Mouse (Mus musculus) cerebellum, adult 2 months (tissue): ENCODE results near the gene Hoxd9.

Experiments used
- CTCF ChIP-seq: fragments of 200-500 bp; IDR thresholded peaks from 2 replicates; pipeline ENCODE4 v1.5.1; 2011; ENCODE audit warnings: low read depth, mild to moderate bottlenecking, control low read depth, low read length, moderate library complexity, borderline replicate concordance; ENCODE audit not compliant: insufficient read depth
- POLR2A ChIP-seq: fragments of 200-500 bp; IDR thresholded peaks from 2 replicates; pipeline ENCODE4 v1.6.1; 2011; ENCODE audit warnings: low read length, control low read depth, borderline replicate concordance; ENCODE audit not compliant: insufficient read depth

DNA sequence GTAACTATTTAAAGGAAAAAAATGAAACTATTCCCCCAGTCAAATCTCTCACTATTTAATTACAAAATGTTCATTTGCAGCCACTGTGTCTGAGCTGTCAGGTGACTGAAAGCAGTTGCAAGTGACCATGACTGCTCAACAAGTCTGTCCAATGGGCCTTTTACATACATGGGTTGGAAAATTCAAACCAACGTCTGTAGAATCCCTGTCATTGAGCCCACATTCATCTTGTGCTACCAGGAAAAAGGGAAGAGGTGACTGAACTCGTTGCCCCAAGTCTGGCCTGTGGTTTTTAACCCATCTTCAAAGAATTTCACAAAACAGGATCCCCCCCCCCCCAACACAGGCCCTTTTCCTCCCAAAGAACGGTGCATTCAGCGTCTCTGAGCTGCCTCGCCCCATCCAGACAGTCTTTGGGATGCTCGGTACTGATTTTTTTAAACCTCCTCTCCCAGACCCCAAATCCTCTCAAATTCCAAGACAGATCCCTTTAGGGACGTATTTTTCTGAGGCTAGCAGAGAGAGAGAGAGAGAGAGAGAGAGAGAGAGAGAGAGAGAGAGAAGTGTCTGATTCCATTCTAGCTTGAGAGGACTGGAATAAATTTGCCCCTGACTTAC, 1.6 kb upstream of the Hoxd9 start:
- TF ChIP-seq CTCF (no peak), POLR2A (no peak)
